18 mouse cellular contexts compared by ENCODE assay signal in genomic region chr11:79033636-79034035, GRCm38 (mm10). TPM values are rescaled to one million over a fixed set of nuclear protein-coding genes. Genes with fewer than 3 reads are reported as not detected.
DNase-seq lines count a peak whose midpoint lies in the region; TF ChIP-seq lines count a peak whose summit lies in the region.
"Had no signal": no experiment of that assay in that cellular context is flagged by ENCODE, and none has a peak within 500 bp of the region (broad histone marks: within the 10 kb centered on the region; RNA-seq: fewer than 3 reads in every experiment).

No protein-coding gene starts in this region.

- TF ChIP-seq CTCF in layer of hippocampus, adult 2 months (conservative IDR thresholded peaks at IDR 0.05), result no peak

- no peak overlapping the region for H3K4me3 ChIP-seq in layer of hippocampus, adult 2 months
- H3K4me3 ChIP-seq: embryonic facial prominence, embryonic 10.5 days; forebrain, embryonic 13.5 days; gastrocnemius, adult 2 months; heart, embryonic 12.5 days; hindbrain, embryonic 10.5 days had no signal

- DNase-seq in layer of hippocampus, adult 2 months (ENCODE audit: low spot score in 2 of 2), result no peak
- no peak for DNase-seq in layer of hippocampus, postnatal 36 days
- DNase-seq in thymus, postnatal 14 days, result peak; percentile 29
- no peak for DNase-seq in thymus, postnatal 10 days (ENCODE audit: low spot score in 2 of 2)
- DNase-seq in thymus, postnatal 25 days, result peak; percentile 33
- DNase-seq in left cerebral cortex, adult 8-10 months (ENCODE audit: low spot score in 2 of 2), result no peak
- DNase-seq in right cerebral cortex, postnatal 36 days (ENCODE audit: low spot score in 2 of 2), result no peak
- DNase-seq: adrenal gland, postnatal 14 days; cerebellum, adult 11-12 months; cerebellum, adult 9-10 months; cerebellum, postnatal 36 days; gastrocnemius, adult 2 months; gastrocnemius, postnatal 36 days had no signal

- peak overlapping the region; percentile 18; the same call in 1 of the 2 replicates for H3K27ac ChIP-seq in layer of hippocampus, adult 2 months
- H3K27ac ChIP-seq: embryonic facial prominence, embryonic 10.5 days; forebrain, embryonic 13.5 days; gastrocnemius, adult 2 months; hindbrain, embryonic 10.5 days; hindbrain, embryonic 14.5 days had no signal

RNA-seq across cellular contexts. Expression of gene Lgals9, which starts 48.9 kb away (rescaled TPM):
- total RNA-seq in layer of hippocampus, adult 2 months (2021), result 1 to 10 TPM; 4.0 to 4.1 TPM
- 1 to 10 TPM; 4.9 to 5.0 TPM for total RNA-seq in layer of hippocampus, postnatal 36 days (2021)
- 10 to 100 TPM in 1 of 4 experiments, 1 to 10 TPM in 3; 4.8 to 13.3 (median 7.3) TPM for total RNA-seq in left cerebral cortex, adult 8-10 months (2022)

Comparison
In these comparisons a context has a peak if more than half of its experiments do, and no peak if none do; other contexts are left out.
1. DNase-seq: peak in thymus, postnatal 14 days (single experiment) and thymus, postnatal 25 days (single experiment); none in layer of hippocampus, adult 2 months (0 of 2), layer of hippocampus, postnatal 36 days (0 of 2), thymus, postnatal 10 days (0 of 2), left cerebral cortex, adult 8-10 months (0 of 2) and right cerebral cortex, postnatal 36 days (0 of 2).